Mouse (Mus musculus) erythroblast, embryonic 14.5 days (primary cell): Measurements from ENCODE around the gene Tldc1. TPM values are rescaled to one million over a fixed set of nuclear protein-coding genes. Genes with fewer than 3 reads are reported as not detected.

Source experiments
- H3K27me3 ChIP-seq: 2 replicates; pipeline ENCODE4 v1.6.1; 2012; ENCODE audit warnings: inconsistent platforms; ENCODE audit not compliant: control insufficient read depth
- H3K36me3 ChIP-seq: 2 replicates; pipeline ENCODE4 v1.6.1; 2012; ENCODE audit warnings: mild to moderate bottlenecking, inconsistent platforms; ENCODE audit not compliant: control insufficient read depth
- H3K4me1 ChIP-seq: 2 replicates; pipeline ENCODE4 v1.6.1; 2012; ENCODE audit warnings: inconsistent platforms; ENCODE audit not compliant: control insufficient read depth
- H3K4me3 ChIP-seq: replicated peaks from 2 replicates; pipeline ENCODE3; 2012; ENCODE audit warnings: moderate library complexity, mild to moderate bottlenecking, inconsistent platforms
- H3K9me3 ChIP-seq: 2 replicates; pipeline ENCODE4 v1.6.1; 2012; ENCODE audit warnings: low read length, inconsistent platforms, mixed read lengths; ENCODE audit not compliant: control insufficient read depth
- GATA1 ChIP-seq: IDR thresholded peaks from 2 replicates; pipeline ENCODE4 v1.6.1; 2012; ENCODE audit warnings: low read length, inconsistent platforms, mixed read lengths
- TAL1 ChIP-seq: IDR thresholded peaks from 3 replicates; pipeline ENCODE4 v1.6.1; 2012; ENCODE audit warnings: low read length, inconsistent platforms, mixed read lengths
- polyA plus RNA-seq: library from polyadenylated mRNA; stranded (reverse); fragments of >175 nt; gene quantifications from 2 replicates; pipeline ENCODE4 v1.2.3, GENCODE M21; 2012

Tldc1 gene
- polyA plus RNA-seq, 1 experiment, result 0.09 TPM

GRCm38 (mm10) chr8:119806422-119807263 is 28.4 kb upstream of the Tldc1 start:
- Histone ChIP-seq H3K9me3 (no peaks in the 10 kb centered on the region), H3K36me3 (peaks cover 3% of the 10 kb centered on the region; the same call in 1 of the 2 replicates), H3K4me1 (no peaks in the 10 kb centered on the region), H3K27me3 (no peaks in the 10 kb centered on the region), H3K4me3 (no peak overlapping the region)
- TF ChIP-seq TAL1, result no peak
- TF ChIP-seq GATA1, result no peak

GRCm38 (mm10) chr8:119805275-119805674 is 27.1 kb upstream of the Tldc1 start:
- Histone ChIP-seq H3K9me3 (no peaks in the 10 kb centered on the region), H3K36me3 (peaks cover 3% of the 10 kb centered on the region; the same call in 1 of the 2 replicates), H3K4me3 (no peak overlapping the region), H3K4me1 (no peaks in the 10 kb centered on the region), H3K27me3 (no peaks in the 10 kb centered on the region)
- TF ChIP-seq TAL1 (no peak), GATA1 (no peak)

- no peak for TF ChIP-seq GATA1
- no peak for TF ChIP-seq TAL1
- no peaks in the 10 kb centered on the region for H3K9me3 ChIP-seq
These were observed 24.4 kb upstream of the Tldc1 start for GRCm38 (mm10) chr8:119802592-119802991.

GRCm38 (mm10) chr8:119801168-119801567 is 23.0 kb upstream of the Tldc1 start:
- Histone ChIP-seq H3K4me1 (peaks cover 5% of the 10 kb centered on the region), H3K27me3 (no peaks in the 10 kb centered on the region), H3K9me3 (no peaks in the 10 kb centered on the region), H3K4me3 (no peak overlapping the region), H3K36me3 (no peaks in the 10 kb centered on the region)
- TF ChIP-seq GATA1, result no peak
- no peak for TF ChIP-seq TAL1

More at GRCm38 (mm10) chr8:119802592-119802991, 24.4 kb upstream of the Tldc1 start:
- no peak overlapping the region for H3K4me3 ChIP-seq
- H3K36me3 ChIP-seq, result no peaks in the 10 kb centered on the region; the same call in 1 of the 2 replicates
- H3K27me3 ChIP-seq, result no peaks in the 10 kb centered on the region
- peaks cover 5% of the 10 kb centered on the region for H3K4me1 ChIP-seq

GRCm38 (mm10) chr8:119798965-119799264 is 20.7 kb upstream of the Tldc1 start:
- H3K36me3 ChIP-seq, result no peaks in the 10 kb centered on the region
- peaks cover 5% of the 10 kb centered on the region for H3K4me1 ChIP-seq
- no peak overlapping the region for H3K4me3 ChIP-seq
- TF ChIP-seq TAL1, result no peak
- no peak for TF ChIP-seq GATA1
- no peaks in the 10 kb centered on the region for H3K27me3 ChIP-seq
- no peaks in the 10 kb centered on the region for H3K9me3 ChIP-seq

GRCm38 (mm10) chr8:119798170-119798964 is 20.2 kb upstream of the Tldc1 start:
- TF ChIP-seq TAL1 (no peak), GATA1 (no peak)
- Histone ChIP-seq H3K36me3 (no peaks in the 10 kb centered on the region), H3K27me3 (no peaks in the 10 kb centered on the region), H3K4me3 (no peak overlapping the region), H3K9me3 (no peaks in the 10 kb centered on the region), H3K4me1 (peaks cover 5% of the 10 kb centered on the region)

GRCm38 (mm10) chr8:119795651-119796050 is 17.4 kb upstream of the Tldc1 start:
- H3K27me3 ChIP-seq, result no peaks in the 10 kb centered on the region

GRCm38 (mm10) chr8:119794689-119795088 is 16.5 kb upstream of the Tldc1 start:
- peaks cover 5% of the 10 kb centered on the region for H3K4me1 ChIP-seq
- H3K4me3 ChIP-seq, result no peak overlapping the region
- H3K9me3 ChIP-seq, result no peaks in the 10 kb centered on the region
- no peaks in the 10 kb centered on the region for H3K27me3 ChIP-seq
- no peak for TF ChIP-seq GATA1
- TF ChIP-seq TAL1, result no peak
- H3K36me3 ChIP-seq, result no peaks in the 10 kb centered on the region

More at GRCm38 (mm10) chr8:119795651-119796050, 17.4 kb upstream of the Tldc1 start:
- H3K36me3 ChIP-seq, result no peaks in the 10 kb centered on the region
- no peaks in the 10 kb centered on the region for H3K9me3 ChIP-seq
- peaks cover 5% of the 10 kb centered on the region for H3K4me1 ChIP-seq
- no peak overlapping the region for H3K4me3 ChIP-seq
- no peak for TF ChIP-seq TAL1
- no peak for TF ChIP-seq GATA1
